Mouse (Mus musculus): ENCODE measurements at regions not wholly inside any gene's neighbourhood (a gene's known extent, or its start where the extent isn't known, plus 50 kb on each side); places are given as distances from the start of the nearest gene placed in this dataset.

DNA sequence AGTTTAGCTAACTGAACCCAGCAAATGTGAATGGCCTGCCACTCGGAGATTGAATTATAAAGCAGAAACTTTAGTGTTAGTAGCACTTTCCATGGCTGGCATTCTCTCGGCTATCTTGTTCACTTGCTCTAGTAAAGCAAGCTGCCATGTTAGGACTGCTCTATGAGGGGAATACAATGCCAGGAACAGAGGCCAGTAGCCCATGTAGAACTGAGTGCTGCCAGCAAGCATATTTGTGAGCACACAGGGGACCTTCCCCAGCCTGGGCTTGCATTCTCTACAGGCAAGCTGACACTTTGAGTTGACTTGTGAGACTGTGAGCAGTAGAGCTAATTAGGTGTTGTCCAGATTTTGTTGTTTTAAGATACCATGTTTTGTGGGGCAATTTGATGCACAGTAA is 111.0 kb upstream of the Tdrd3 start:
- TF ChIP-seq CTCF (IDR thresholded peaks at IDR 0.05; ENCODE audit: borderline replicate concordance, control insufficient read depth, extremely low read depth, insufficient read depth, low read length, poor library complexity) (no peak), POLR2A (IDR thresholded peaks at IDR 0.05; ENCODE audit: control insufficient read depth, extremely low read depth, insufficient read depth, low read length, poor library complexity) (no peak)
